Mouse (Mus musculus): Measurements from ENCODE around the gene Saxo1.

The Saxo1 gene

DNA sequence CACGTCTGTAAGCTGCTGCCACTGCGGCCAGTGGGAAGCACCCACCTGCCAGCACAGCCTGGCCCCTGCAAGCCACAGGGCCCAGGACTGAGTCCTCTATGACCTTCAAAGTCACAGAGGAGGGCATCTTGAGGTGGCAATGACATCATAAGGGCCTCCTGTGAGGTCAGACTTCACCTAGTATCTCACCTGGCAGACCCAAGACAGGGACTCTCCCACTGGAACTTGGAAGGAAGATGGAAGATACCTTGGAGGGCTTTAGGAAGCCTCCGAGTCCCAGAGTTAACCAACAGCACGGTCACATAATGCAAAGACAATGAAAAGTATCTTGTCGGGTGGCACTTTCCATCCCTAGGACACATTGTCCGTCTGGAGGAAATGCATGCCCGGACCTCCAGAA, at the start of gene Saxo1:
Gene Saxo1, minus strand, starts transcription at position 101 of the 400 bp plus-strand sequence.
- no peak for DNase-seq (ENCODE audit: low read depth, low spot score)

DNA sequence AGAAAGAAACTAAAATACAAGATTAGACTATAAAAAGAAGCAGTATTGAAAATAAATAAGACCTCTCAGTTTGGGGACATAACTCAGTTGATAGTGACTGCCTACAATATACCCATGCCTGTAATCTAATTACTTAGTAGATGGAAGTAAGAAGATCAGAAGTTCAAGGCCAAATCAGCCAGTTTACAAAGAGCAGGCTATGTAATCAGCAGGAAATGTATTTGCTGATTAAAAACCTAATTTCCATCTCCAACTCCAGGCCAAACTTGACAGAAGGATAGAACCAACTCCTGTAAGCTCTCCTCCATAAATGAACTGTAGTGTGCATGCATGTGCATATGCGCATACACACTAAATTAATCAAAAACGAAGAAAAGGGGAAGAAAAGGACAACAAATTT, 33.2 kb upstream of the Saxo1 start:
- DNase-seq (ENCODE audit: low read depth, low spot score) = no peak

DNA sequence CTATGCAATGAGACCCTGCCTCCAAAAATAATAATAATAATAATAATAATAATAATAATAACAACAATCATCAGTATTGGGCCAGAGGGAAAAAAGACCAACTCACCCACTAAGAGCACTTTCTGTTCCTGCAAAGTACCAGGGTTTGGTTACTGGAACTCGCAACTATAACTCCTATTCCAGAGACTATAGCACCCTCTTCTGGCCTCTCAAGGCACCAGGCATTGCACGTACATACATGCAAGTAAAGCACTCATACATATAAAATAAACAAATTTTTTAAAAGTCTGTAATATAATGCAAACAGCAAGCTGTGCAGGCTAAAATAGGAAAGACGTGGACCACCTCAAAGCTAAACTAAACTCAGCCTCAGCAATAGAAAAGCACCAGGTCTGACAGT, 30.1 kb upstream of the Saxo1 start:
- DNase-seq (ENCODE audit: low read depth, low spot score) = no peak

DNA sequence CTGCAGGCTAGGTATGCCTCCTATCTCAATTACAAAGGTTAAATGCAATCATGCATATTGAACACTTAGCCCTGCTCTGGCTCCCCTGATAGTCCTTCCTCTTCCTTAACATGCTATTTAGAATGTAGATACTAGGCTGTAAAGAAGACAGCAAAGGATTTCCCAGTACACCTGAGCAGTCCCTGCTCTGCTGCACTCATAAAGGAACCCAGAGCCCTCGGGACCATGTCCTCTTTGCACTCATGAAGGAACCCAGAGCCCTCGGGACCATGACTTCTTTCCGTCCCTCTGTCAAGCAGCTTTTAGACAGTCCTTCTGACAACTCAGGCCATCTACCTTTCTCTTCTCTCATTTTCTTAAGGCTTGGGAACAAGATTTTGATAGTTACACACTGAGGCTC, 22.5 kb upstream of the Saxo1 start:
- no peak for DNase-seq (ENCODE audit: low read depth, low spot score)

DNA sequence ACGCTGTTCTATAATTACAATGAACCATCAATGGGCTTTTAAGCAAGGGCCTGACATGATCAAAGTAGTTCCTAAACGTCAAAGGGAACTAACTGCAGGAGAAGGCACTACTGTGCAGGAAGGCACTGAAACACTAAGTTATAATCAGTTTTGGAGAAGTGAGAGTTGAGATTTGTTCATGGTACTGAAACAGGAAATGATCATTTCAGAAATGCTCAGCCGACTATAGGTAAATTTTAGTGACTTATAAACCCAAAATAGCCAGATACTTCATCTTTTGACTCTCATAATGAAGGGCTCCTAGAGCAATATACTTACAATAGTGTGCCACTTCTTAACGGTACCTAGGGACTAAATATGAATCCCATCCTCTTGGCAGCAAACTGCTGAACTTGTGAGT, 21.9 kb upstream of the Saxo1 start:
- DNase-seq (ENCODE audit: low read depth, low spot score) = no peak

DNA sequence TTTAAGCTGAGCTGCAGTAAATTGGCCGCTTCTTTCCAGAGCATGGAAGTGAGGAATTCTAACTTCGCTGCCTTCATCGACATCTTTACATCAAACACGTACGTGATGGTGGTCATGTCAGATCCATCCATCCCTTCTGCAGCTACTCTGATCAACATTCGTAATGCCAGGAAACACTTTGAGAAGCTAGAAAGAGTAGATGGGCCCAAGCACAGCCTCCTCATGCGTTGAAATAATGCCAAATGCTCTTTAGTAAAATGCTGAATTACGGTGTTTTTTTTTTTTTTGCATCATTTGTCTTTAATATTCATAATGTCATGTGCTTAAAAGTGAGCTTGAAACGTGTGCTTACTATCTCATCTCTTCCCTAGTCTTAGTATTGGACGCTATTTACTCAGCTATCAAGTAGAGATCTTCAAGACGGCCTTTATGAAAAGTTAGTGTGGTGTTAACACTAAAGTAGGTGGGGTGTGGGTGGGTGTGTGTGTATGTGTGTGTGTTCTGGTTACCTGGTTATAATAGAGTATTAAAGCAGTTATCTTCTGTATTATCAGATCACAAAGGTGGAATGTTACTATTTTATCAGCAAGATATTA, 18.6 kb upstream of the Saxo1 start:
- DNase-seq (ENCODE audit: low read depth, low spot score) = peak; percentile 29

DNA sequence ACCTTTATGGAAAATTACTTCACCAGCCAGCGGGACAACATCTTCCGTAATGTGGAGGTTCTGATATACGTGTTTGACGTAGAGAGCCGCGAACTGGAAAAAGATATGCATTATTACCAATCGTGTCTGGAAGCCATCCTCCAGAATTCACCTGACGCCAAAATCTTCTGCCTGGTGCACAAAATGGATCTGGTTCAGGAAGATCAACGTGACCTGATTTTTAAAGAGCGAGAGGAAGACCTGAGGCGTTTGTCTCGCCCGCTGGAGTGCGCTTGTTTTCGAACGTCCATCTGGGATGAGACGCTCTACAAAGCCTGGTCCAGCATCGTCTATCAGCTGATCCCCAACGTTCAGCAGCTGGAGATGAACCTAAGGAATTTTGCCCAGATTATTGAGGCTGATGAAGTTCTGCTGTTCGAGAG, 18.0 kb upstream of the Saxo1 start:
- DNase-seq (ENCODE audit: low read depth, low spot score) = no peak

DNA sequence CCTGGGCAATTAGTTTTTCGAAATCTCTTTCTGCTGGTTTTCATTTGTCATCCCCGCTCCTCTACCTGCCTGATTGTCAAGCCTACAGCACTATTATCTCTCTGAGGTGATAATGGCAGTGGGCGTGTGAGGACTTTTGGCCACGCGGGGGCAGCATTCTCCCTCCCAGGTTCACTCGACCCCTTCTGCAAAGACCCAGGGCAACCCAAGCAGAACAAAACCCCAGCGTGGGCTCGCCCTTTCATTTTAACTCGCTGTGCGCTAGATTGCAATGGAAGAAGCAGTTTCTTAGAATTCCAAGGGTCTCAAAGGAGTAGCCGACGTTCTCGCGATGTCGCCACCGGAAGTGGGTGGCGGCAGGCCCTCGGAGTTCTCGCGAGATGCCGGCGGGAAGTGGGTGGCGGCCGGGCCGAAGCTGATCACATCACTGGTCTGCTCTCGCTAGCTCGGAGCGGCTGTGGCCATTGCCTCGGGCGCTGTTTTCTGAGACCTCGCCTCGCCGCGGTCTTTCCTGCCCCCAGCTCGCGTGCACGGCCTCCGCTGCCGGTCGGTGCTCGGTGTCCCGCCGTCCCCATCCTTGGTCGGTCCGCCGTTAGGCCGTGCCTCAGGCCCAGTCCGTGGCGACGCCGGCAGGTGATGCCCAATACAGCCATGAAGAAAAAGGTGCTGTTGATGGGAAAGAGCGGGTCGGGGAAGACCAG, 17.3 kb upstream of the Saxo1 start, which contains the start of gene Rraga:
Gene Rraga, plus strand, starts transcription at position 386 of the 701 bp plus-strand sequence.
- DNase-seq (ENCODE audit: low read depth, low spot score) = peak; percentile 95

DNA sequence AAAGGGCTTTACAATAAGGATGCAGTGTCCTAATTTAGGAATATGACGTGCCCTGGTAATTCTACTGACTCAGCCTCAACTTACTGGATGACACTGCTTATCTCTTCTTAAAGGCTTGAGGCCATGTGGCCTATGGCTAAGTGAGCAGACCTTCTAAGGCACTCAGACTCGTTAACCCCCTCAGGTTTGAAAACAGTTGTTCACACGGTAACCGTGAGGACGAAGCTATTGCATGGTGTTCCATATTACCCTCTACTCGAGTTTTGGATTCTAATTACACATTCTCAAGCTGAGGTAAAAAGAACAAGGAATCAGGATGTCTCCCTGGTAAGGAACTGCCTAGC, 16.8 kb upstream of the Saxo1 start:
- DNase-seq (ENCODE audit: low read depth, low spot score) = no peak

DNA sequence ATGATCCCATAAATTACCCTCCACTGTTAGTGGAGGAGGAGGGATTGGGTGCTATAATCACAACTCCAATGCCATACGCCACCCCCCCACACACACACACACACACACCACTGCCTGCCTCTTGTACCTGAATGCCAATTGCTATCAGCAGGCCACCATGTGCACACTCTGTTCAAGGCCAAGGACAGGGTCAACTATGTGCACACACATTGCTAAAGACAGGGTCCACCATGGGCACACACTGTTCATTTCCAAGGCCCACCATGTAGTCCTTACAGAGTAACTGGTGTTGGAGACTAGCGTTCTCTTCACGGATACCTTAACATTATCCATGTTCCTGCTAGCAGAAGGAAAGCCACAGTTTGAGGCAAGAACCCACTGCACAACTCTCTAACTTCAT, 2.9 kb upstream of the Saxo1 start:
- no peak for DNase-seq (ENCODE audit: low read depth, low spot score)

DNA sequence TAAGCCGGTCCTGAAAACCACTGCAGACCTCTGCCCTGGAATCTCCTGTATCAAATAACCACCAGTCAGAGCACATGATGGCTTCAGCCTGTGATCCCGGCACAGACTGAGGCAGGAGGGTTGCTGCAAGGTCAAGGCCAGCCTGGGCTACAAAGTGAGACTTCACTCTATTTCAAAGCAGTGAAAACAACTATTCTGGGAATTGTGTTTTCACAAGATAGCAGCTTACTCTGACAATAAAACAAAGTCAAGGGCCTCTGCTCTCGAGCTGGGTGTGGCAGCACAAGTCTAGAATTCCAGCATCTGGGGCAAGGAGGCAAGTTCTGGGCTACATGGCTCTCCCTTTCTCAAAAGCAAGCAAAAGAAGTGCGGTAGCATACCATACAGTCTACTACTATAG, 878 bp upstream of the Saxo1 start:
- DNase-seq (ENCODE audit: low read depth, low spot score) = no peak

DNA sequence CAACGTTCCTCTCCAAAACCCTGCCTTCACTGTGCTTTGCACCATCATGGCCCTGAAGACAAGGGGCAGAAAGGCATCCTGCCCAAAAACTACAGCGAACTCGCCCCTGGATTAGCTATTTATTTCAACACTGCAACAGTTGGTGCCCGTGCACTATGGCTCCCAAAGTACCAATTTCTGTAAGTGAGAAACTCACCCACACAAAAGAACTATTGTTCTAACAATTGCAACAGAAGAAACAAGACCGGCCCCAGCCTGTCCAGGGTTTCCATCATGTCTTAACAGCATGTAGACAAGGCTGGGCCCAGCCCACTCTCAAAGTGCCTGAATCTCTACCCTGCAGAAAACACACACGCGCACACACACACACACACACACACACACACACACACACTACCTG, 757 bp downstream of the Saxo1 start:
- no peak for DNase-seq (ENCODE audit: low read depth, low spot score)

DNA sequence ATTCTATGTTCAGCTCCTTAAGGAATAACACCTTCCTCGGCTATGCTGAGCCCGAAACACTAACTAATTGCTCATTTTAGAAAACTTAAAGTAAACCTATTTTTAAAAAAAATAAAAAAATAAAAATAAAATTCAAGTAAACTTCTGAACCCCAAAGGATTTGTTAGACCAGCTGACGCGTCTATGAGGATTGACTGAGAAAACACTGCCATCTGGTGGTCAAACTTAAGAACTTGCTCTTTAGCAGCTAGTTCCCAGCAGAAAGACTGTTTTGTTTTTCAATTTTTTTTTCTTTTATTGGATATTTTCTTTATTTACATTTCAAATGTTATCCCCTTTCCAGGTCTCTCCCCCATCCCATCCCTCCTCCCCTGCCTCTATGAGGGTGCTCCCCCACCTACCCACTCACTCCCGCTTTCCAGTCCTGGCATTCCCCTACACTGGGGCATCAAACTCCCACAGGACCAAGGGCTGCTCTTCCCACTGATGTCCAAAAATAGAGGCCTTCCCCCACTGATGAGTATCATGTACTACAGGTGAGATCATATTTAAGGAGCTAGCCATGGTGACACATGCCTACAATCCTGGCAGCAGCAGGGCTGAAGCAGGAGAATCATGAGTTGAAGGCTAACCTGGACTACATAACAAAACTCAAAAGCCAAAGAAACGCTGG, 3.0 kb downstream of the Saxo1 start:
- peak; percentile 35 for DNase-seq (ENCODE audit: low read depth, low spot score)

DNA sequence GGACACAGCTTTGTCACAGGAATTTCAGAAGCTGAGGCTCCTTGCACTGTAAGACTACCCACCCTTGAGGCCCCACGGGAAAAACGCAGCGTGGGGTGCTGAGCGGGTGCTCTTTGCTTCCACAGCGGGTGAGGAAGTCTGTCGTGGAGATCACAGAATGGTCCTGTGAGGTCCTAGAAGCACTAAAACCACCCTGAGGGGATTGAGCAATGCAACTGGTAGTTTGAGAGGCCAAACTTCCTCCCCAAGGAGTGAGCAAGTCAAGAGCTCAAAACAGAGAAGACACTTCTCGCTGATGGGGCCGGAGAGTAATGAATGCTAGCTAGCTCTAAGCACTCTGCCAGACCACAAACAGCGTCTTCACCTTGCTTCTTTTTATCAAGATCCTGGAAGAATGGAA, 9.8 kb downstream of the Saxo1 start:
- DNase-seq (ENCODE audit: low read depth, low spot score) = no peak

DNA sequence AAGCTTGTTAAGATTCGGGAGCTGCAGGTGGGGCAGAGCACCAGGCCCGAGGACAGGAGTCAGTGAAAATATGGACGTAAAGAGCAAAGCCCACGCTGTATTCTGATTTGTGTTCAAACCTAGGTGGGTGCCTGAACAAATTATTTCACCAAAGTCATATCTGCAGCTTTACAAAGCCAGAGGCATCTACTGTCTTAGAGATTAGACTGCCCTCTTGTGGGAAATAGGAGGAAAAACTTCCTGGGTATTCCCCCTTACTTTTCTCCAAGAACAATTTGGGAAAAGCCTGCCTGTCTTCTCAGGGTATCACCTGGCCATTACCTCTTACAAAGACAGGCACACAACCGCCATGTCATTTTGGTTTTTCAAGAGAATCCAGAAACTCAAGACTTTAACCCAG, 12.5 kb downstream of the Saxo1 start:
- DNase-seq (ENCODE audit: low read depth, low spot score) = no peak

DNA sequence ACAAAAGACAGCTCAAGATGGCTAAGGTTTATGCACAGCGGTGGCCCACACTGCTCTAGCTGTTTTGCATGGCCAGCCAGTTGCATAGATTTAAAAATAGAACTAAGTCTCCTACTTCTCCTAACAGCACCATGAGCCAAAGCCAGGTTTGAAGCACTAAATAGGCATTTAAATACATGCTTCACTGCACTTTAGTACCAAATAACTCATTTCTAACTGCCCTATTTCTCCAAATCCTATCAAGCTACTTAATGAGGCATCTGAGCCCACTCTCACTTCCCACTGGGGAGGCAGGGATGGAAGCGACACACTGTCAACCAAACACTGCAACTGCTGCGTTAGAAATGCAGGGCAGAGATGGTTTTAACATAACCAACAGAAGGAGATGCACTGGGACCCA, 14.1 kb downstream of the Saxo1 start:
- no peak for DNase-seq (ENCODE audit: low read depth, low spot score)

DNA sequence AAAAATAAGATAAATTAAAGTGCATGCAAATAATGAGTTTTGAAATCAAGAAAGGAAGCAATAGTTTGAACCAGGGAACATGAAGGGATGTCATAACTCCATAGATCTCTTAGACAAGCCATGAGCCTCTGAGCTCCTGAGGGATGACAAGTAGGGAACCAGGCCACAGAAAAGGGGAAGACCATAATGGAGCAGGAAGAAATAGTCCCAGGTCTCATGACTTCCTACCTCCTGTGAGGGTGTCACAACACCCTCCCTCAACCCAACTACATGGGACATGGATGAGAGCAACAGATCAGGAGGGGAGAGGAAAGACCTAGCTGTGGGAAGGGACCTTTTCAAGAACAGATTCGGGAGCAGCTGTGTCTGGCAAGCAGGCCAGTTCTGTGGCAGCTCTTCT, 16.6 kb downstream of the Saxo1 start:
- DNase-seq (ENCODE audit: low read depth, low spot score) = no peak

DNA sequence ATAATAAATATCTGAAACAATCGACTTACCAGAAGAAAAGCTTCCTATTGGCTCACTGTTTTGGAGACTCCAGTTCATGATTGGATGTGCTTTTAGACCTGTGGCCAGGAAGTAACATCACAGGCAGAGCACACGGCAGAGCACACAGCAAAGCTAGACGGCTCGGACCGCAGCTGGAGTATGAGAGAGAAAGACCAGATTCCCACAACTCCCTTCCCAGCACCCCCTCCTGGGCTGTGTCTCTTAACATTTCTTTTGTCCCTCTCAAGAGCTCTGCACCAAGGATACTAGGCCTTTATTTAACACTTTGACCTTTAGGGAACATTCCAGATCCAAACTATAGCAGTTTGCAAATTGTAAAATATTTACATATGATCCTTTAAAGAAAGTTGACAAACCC, 19.2 kb downstream of the Saxo1 start:
- DNase-seq (ENCODE audit: low read depth, low spot score) = no peak

DNA sequence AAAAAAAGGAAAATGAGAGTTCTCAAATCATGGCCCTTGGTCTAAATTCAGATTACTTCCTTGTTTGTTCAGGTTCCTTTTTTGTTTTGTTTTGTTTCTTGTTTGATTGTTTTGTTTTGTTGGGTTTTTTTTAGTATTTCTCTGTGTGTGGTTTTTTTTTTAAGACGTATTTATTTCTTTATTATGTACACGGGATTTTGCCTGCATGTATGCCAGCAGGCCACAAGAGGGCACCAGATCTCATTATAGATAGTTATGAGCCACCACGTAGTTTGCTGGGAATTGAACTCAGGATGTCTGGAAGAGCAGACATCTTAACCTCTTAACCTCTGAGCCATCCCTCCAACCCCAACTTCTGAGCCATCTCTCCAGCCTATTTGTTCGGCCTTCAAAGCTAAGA, 20.2 kb downstream of the Saxo1 start:
- peak; percentile 56 for DNase-seq (ENCODE audit: low read depth, low spot score)

DNA sequence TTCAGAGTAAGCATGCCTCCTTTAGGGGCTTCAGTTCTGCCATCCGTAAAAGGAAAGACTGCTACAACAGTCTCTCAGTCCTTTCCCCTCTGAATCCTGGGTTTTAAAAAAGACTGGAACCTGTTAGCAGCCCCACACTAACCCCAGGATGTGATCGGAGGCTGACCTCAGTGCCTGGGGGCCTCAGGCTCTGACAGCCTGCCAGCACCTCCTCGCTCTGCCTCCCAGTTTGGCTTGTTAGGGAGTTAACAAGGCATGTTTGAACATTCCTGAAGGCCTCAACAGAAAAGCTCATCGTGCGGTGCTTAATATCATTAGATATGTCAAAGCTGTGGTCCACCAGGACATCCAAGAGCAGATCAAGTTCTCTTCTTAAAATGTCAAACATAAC, 24.0 kb downstream of the Saxo1 start:
- no peak for DNase-seq (ENCODE audit: low read depth, low spot score)

DNA sequence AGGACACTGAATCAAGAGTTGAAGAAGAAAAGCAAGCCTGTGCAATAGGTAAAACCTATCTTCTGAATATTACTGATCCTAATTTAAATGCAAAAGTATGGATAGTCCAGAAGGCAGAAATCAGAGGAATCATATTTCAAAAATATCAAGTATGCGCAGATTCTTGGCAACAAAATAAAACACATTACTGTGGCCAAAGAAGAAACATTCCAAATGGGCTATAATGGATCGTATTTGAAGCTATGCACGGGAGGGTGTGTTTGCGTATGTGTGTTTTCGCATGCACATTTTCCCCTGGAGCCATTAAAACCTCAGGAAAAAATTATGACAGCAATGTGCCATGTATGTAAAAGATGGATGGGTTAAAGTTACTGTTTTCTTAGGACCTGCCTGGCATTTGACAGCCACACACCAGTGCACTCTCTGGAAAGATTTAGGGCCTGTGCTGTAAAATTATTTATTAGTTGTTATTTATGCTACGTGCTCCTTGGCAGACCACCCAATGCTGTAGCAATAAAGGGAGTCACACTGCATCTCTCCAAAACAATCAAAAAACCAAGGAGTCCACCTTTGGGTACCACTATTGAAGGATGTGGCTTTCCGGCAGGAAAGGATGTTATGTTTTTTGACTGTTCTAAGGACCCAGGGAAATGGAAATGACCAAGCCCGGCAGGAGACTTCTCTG, 24.6 kb downstream of the Saxo1 start:
- no peak for DNase-seq (ENCODE audit: low read depth, low spot score)

DNA sequence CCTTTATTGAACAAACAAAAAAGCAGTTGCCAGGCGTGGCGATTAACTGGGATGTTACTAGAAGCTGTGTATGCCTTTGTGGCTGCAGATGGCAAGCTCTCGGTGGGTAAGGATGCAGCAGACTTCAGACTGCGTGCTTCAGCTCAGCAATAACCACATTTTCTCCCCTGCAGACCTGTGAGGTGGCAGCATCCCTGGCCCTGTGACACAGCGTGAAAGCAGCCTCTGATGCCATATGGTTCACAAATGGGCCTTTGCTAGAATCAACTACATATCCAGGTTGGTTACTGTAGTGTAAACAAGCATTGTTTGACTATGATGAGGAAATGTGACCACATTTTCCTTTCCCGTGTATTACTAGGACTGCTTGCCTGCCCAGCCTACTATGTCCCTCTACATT, 29.0 kb downstream of the Saxo1 start:
- DNase-seq (ENCODE audit: low read depth, low spot score) = no peak
